Mouse (Mus musculus): ENCODE measurements around the gene 4931414P19Rik. TPM values are rescaled to one million over a fixed set of nuclear protein-coding genes. Genes with fewer than 3 reads are reported as not detected.

The 4931414P19Rik gene
- total and polyA plus RNA-seq, 3 experiments = 1.5 to 2.9 (median 2.7) TPM

GRCm38 (mm10) chr14:54597084-54597483 lies 8.7 kb downstream of the 4931414P19Rik start (continued):
- TF ChIP-seq BHLHE40 (IDR thresholded peaks at IDR 0.05; ENCODE audit: low read depth, low read length) (no peak), GABPA (IDR thresholded peaks at IDR 0.05; ENCODE audit: insufficient replicate concordance, low read depth, low read length) (no peak), CHD2 (IDR thresholded peaks at IDR 0.05; ENCODE audit: low read length) (no peak), EP300 (IDR thresholded peaks at IDR 0.05; ENCODE audit: low read length) (no peak)

GRCm38 (mm10) chr14:54594631-54595414 lies 11.0 kb downstream of the 4931414P19Rik start:
- peaks cover 6% of the 10 kb centered on the region for H3K9me3 ChIP-seq (replicated peaks; ENCODE audit: low read length)
- no peak for TF ChIP-seq RAD21 (IDR thresholded peaks at IDR 0.05; ENCODE audit: low read depth, low read length)
- no peak for TF ChIP-seq ZNF384 (IDR thresholded peaks at IDR 0.05; ENCODE audit: low read depth, low read length)
- H3K27me3 ChIP-seq (replicated peaks) = no peaks in the 10 kb centered on the region
- H3K27ac ChIP-seq (ENCODE audit: insufficient read depth, low read depth) = no peak overlapping the region
- no peak overlapping the region for H3K9ac ChIP-seq (ENCODE audit: insufficient read depth, low read depth)
- no peaks in the 10 kb centered on the region for H3K4me1 ChIP-seq (ENCODE audit: control insufficient read depth in 1 of 2, insufficient read depth in 2 of 2)
- H3K36me3 ChIP-seq (replicated peaks in 1 of 2; ENCODE audit: control insufficient read depth in 1 of 2, insufficient read depth in 1 of 2, low read length in 1 of 2) = peaks cover 0 to 14% of the 10 kb centered on the region in 2 experiments
- dilution Hi-C loops (cut with MboI; ENCODE audit: extremely low pct_ligation_motif_present, extremely low pct_unique_long_range_greater_than_20kb, low sequenced_read_pairs) (no loop called here), in situ Hi-C loops (cut with MboI; ENCODE audit: low pct_ligation_motif_present, low pct_unique_long_range_greater_than_20kb, low sequenced_read_pairs) (loop anchor here (5.0 kb wide), 1 partner anchor 42 kb away; no protein-coding TSS in a partner anchor)
- no peak for DNase-seq (ENCODE audit: extremely low read depth)
- H3K79me2 ChIP-seq (replicated peaks; ENCODE audit: control insufficient read depth, extremely low read depth, insufficient read depth, poor library complexity, severe bottlenecking) = no peaks in the 10 kb centered on the region
- H3K4me2 ChIP-seq (ENCODE audit: insufficient read depth, low read depth, poor library complexity, severe bottlenecking) = no peak overlapping the region
- H3K4me3 ChIP-seq (replicated peaks in 1 of 3; ENCODE audit: low read depth in 2 of 3, low read length in 2 of 3, poor library complexity in 1 of 3) = no peak overlapping the region

- dilution Hi-C loops (cut with MboI; ENCODE audit: extremely low pct_ligation_motif_present, extremely low pct_unique_long_range_greater_than_20kb, low sequenced_read_pairs) (no loop called here), in situ Hi-C loops (cut with MboI; ENCODE audit: low pct_ligation_motif_present, low pct_unique_long_range_greater_than_20kb, low sequenced_read_pairs) (loop anchor here (5.0 kb wide), 1 partner anchor 43 kb away; no protein-coding TSS in a partner anchor)
- Histone ChIP-seq H3K27me3 (replicated peaks) (no peaks in the 10 kb centered on the region), H3K4me3 (replicated peaks in 1 of 3; ENCODE audit: low read depth in 2 of 3, low read length in 2 of 3, poor library complexity in 1 of 3) (no peak overlapping the region), H3K36me3 (replicated peaks in 1 of 2; ENCODE audit: control insufficient read depth in 1 of 2, insufficient read depth in 1 of 2, low read length in 1 of 2) (peaks cover 0 to 14% of the 10 kb centered on the region in 2 experiments), H3K4me1 (ENCODE audit: control insufficient read depth in 1 of 2, insufficient read depth in 2 of 2) (no peaks in the 10 kb centered on the region), H3K4me2 (ENCODE audit: insufficient read depth, low read depth, poor library complexity, severe bottlenecking) (no peak overlapping the region), H3K27ac (ENCODE audit: insufficient read depth, low read depth) (no peak overlapping the region), H3K79me2 (replicated peaks; ENCODE audit: control insufficient read depth, extremely low read depth, insufficient read depth, poor library complexity, severe bottlenecking) (no peaks in the 10 kb centered on the region), H3K9me3 (replicated peaks; ENCODE audit: low read length) (peaks cover 6% of the 10 kb centered on the region), H3K9ac (ENCODE audit: insufficient read depth, low read depth) (no peak overlapping the region)
- TF ChIP-seq KAT2A (IDR thresholded peaks at IDR 0.05; ENCODE audit: insufficient replicate concordance, low read length) = no peak
- TF ChIP-seq CTCF (conservative IDR thresholded peaks at IDR 0.05 in 1 of 2, IDR thresholded peaks at IDR 0.05 in 1 of 2; ENCODE audit: low read depth in 2 of 2, low read length in 2 of 2) = peak; percentile 22 to 32; a peak in 2 of 4 replicates
- DNase-seq (ENCODE audit: extremely low read depth) = no peak
Observed at GRCm38 (mm10) chr14:54594055-54594454, 11.7 kb downstream of the 4931414P19Rik start.

DNA sequence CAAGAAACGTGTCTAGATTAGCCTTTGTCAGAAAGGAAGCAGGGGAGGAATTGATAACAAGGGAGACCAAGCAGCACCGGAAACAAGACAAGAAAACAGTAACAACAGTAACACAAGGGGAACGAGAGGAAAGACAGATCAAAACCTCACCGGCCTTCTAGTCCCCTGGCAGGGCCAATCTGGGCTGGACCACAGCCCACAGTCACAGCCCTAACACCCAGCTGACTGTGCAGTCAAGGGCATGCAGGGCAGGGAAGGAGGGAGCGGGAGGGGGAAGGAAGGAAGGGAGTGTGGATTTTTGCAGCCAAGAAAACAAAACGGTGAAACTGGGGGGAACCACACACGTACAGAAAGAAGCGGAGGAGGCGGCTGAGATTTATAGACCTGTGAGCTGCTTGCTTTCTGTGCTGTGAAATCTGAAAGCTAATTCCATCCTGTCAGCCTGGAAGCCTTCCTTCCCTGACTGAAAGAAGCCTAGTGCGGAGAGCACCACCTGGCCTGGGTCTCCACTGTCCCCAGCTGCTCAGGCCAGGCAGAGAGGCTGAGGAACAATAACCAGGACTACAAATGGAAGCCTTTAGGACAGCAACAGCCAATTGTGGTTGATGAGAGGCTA lies 13.4 kb downstream of the 4931414P19Rik start:
- no peaks in the 10 kb centered on the region for H3K79me2 ChIP-seq (replicated peaks; ENCODE audit: control insufficient read depth, extremely low read depth, insufficient read depth, poor library complexity, severe bottlenecking)
- no peak for DNase-seq (ENCODE audit: extremely low read depth)
- no peaks in the 10 kb centered on the region for H3K4me1 ChIP-seq (ENCODE audit: control insufficient read depth in 1 of 2, insufficient read depth in 2 of 2)
- dilution Hi-C loops (cut with MboI; ENCODE audit: extremely low pct_ligation_motif_present, extremely low pct_unique_long_range_greater_than_20kb, low sequenced_read_pairs) = no loop called here
- in situ Hi-C loops (cut with MboI; ENCODE audit: low pct_ligation_motif_present, low pct_unique_long_range_greater_than_20kb, low sequenced_read_pairs) = loop anchor here (5.0 kb wide), 1 partner anchor 45 kb away; no protein-coding TSS in a partner anchor
- TF ChIP-seq MXI1 (IDR thresholded peaks at IDR 0.05; ENCODE audit: low read depth, low read length) (no peak), ZC3H11A (IDR thresholded peaks at IDR 0.05; ENCODE audit: low read depth, low read length) (no peak), MAZ (IDR thresholded peaks at IDR 0.05; ENCODE audit: low read depth, low read length) (no peak), RAD21 (IDR thresholded peaks at IDR 0.05; ENCODE audit: low read depth, low read length) (no peak), TCF12 (IDR thresholded peaks at IDR 0.05; ENCODE audit: low read depth, low read length) (no peak), ZMIZ1 (IDR thresholded peaks at IDR 0.05; ENCODE audit: low read depth, low read length) (no peak), CHD1 (IDR thresholded peaks at IDR 0.05; ENCODE audit: low read depth, low read length) (no peak), TBP (conservative IDR thresholded peaks at IDR 0.05; ENCODE audit: low read depth, low read length) (no peak), UBTF (IDR thresholded peaks at IDR 0.05; ENCODE audit: low read depth, low read length) (no peak), RCOR1 (conservative IDR thresholded peaks at IDR 0.05; ENCODE audit: low read depth, low read length) (no peak), ETS1 (conservative IDR thresholded peaks at IDR 0.05; ENCODE audit: low read depth, low read length) (no peak), CTCF (conservative IDR thresholded peaks at IDR 0.05 in 1 of 2, IDR thresholded peaks at IDR 0.05 in 1 of 2; ENCODE audit: low read depth in 2 of 2, low read length in 2 of 2) (no peak), IRF4 (IDR thresholded peaks at IDR 0.05; ENCODE audit: low read depth, low read length) (no peak), POLR2AphosphoS2 (IDR thresholded peaks at IDR 0.05; ENCODE audit: low read depth, low read length) (no peak)
- H3K9me3 ChIP-seq (replicated peaks; ENCODE audit: low read length) = peaks cover 6% of the 10 kb centered on the region
- no peak overlapping the region for H3K9ac ChIP-seq (ENCODE audit: insufficient read depth, low read depth)
- H3K4me3 ChIP-seq (replicated peaks in 1 of 3; ENCODE audit: low read depth in 2 of 3, low read length in 2 of 3, poor library complexity in 1 of 3) = no peak overlapping the region
- H3K27ac ChIP-seq (ENCODE audit: insufficient read depth, low read depth) = no peak overlapping the region
- no peaks in the 10 kb centered on the region for H3K27me3 ChIP-seq (replicated peaks)
- H3K36me3 ChIP-seq (replicated peaks in 1 of 2; ENCODE audit: control insufficient read depth in 1 of 2, insufficient read depth in 1 of 2, low read length in 1 of 2) = peaks cover 0 to 14% of the 10 kb centered on the region in 2 experiments
- H3K4me2 ChIP-seq (ENCODE audit: insufficient read depth, low read depth, poor library complexity, severe bottlenecking) = no peak overlapping the region
